Mouse (Mus musculus) kidney, postnatal 0 days (tissue): ENCODE results near the gene Fgfr2. TPM values are rescaled to one million over a fixed set of nuclear protein-coding genes. Genes with fewer than 3 reads are reported as not detected.

Experiments
- ATAC-seq: fragments of 200-750 bp; cut with Nextera tagmentation; replicated peaks from 2 replicates; pipeline ENCODE4 v1.8.0; 2017; ENCODE audit warnings: low read depth, moderate number of reproducible peaks, moderate TSS enrichment, moderate library complexity; ENCODE audit not compliant: low FRiP score
- DNase-seq: peaks from one replicate; pipeline ENCODE4 v3.0.0-alpha.2; 2016; ENCODE audit warnings: low spot score
- H3K27ac ChIP-seq: fragments of 300-500 bp; sonication (generic); 2 replicates; pipeline ENCODE4 v1.5.1; 2014; ENCODE audit warnings: mild to moderate bottlenecking
- H3K27me3 ChIP-seq: fragments of 300-500 bp; sonication (generic); 2 replicates; pipeline ENCODE4 v1.6.1; 2014; ENCODE audit warnings: low read length, mixed read lengths; ENCODE audit not compliant: insufficient read depth
- H3K36me3 ChIP-seq: fragments of 300-500 bp; sonication (generic); 2 replicates; pipeline ENCODE4 v1.6.1; 2014; ENCODE audit warnings: low read length, mixed read lengths; ENCODE audit not compliant: insufficient read depth
- H3K4me1 ChIP-seq: fragments of 300-500 bp; sonication (generic); replicated peaks from 2 replicates; pipeline ENCODE4 v1.6.1; 2014; ENCODE audit warnings: antibody characterized with exemption, low read length, mixed read lengths; ENCODE audit not compliant: insufficient read depth
- H3K4me2 ChIP-seq: fragments of 300-500 bp; sonication (generic); 2 replicates; pipeline ENCODE4 v1.6.1; 2014; ENCODE audit warnings: mild to moderate bottlenecking, low read length, moderate library complexity, mixed read lengths
- H3K4me3 ChIP-seq: fragments of 300-500 bp; sonication (generic); replicated peaks from 2 replicates; pipeline ENCODE4 v1.5.1; 2014; ENCODE audit warnings: low read depth, low read length
- H3K9ac ChIP-seq: fragments of 300-500 bp; sonication (generic); 2 replicates; pipeline ENCODE4 v1.6.1; 2014; ENCODE audit warnings: low read depth, low read length
- H3K9me3 ChIP-seq: fragments of 300-500 bp; sonication (generic); replicated peaks from 2 replicates; pipeline ENCODE4 v1.6.1; 2016; ENCODE audit warnings: low read length, inconsistent platforms, mixed read lengths
- CTCF ChIP-seq: IDR thresholded peaks from 2 replicates; pipeline ENCODE4 v1.5.1; 2016; ENCODE audit warnings: antibody characterized with exemption, low read depth, mild to moderate bottlenecking, moderate library complexity
- WGBS: fragments of 180-500 bp; shearing (Covaris S2); extraction: QIAGEN DNeasy Blood & Tissue Kit; methylation state at CpG from one replicate; pipeline ENCODE4 v1.1.7; 2014; 5-methylcytosine and 5-hydroxymethylcytosine counted together
- polyA plus RNA-seq: library from polyadenylated mRNA; unstranded; fragments of >200 nt; fragmentation: Nextera tagmentation; extraction: Ambion mirVana; gene quantifications from 2 replicates; pipeline ENCODE4 v1.2.1, GENCODE M21; 2015

Fgfr2 gene
- polyA plus RNA-seq, 1 experiment from 2014 or later = 79.8 TPM

- H3K36me3 ChIP-seq = no peaks in the 10 kb centered on the region
- ATAC-seq (peak; percentile 40; the same call in 1 of the 2 replicates), DNase-seq (peak; percentile 56)
- peak overlapping the region; percentile 25; the same call in 1 of the 2 replicates for H3K27ac ChIP-seq
- H3K4me2 ChIP-seq = no peak overlapping the region
- H3K27me3 ChIP-seq = no peaks in the 10 kb centered on the region
- TF ChIP-seq CTCF = peak; percentile 60
- no peak overlapping the region for H3K9ac ChIP-seq
- H3K9me3 ChIP-seq = no peaks in the 10 kb centered on the region
- WGBS = 46% methylated on average over 17 of the region's 17 CpGs
- H3K4me3 ChIP-seq = no peak overlapping the region
- peaks cover 8% of the 10 kb centered on the region; the same call in 1 of the 2 replicates for H3K4me1 ChIP-seq
Observed at GRCm38 (mm10) chr7:132673931-132674755, 449.0 kb downstream of the Fgfr2 start.

GRCm38 (mm10) chr7:132672481-132672959 lies 450.6 kb downstream of the Fgfr2 start:
- H3K27me3 ChIP-seq = no peaks in the 10 kb centered on the region
- H3K9ac ChIP-seq = no peak overlapping the region
- no peak overlapping the region for H3K4me3 ChIP-seq
- no peak for ATAC-seq
- H3K9me3 ChIP-seq = no peaks in the 10 kb centered on the region
- H3K4me1 ChIP-seq = peaks cover 8% of the 10 kb centered on the region; the same call in 1 of the 2 replicates
- no peaks in the 10 kb centered on the region for H3K36me3 ChIP-seq
- no peak overlapping the region for H3K27ac ChIP-seq
- 60% methylated on average over 7 of the region's 7 CpGs for WGBS
- no peak overlapping the region for H3K4me2 ChIP-seq
- no peak for DNase-seq
- no peak for TF ChIP-seq CTCF

GRCm38 (mm10) chr7:132670863-132671165 lies 452.3 kb downstream of the Fgfr2 start:
- Histone ChIP-seq H3K27me3 (no peaks in the 10 kb centered on the region), H3K36me3 (no peaks in the 10 kb centered on the region), H3K9ac (no peak overlapping the region), H3K4me2 (no peak overlapping the region), H3K4me3 (no peak overlapping the region), H3K9me3 (no peaks in the 10 kb centered on the region), H3K27ac (no peak overlapping the region), H3K4me1 (peaks cover 8% of the 10 kb centered on the region; the same call in 1 of the 2 replicates)
- WGBS = 86% methylated on average over 3 of the region's 3 CpGs
- DNase-seq = no peak
- no peak for TF ChIP-seq CTCF
- ATAC-seq = no peak

- no peak for ATAC-seq
- Histone ChIP-seq H3K9me3 (no peaks in the 10 kb centered on the region), H3K27me3 (no peaks in the 10 kb centered on the region), H3K9ac (no peak overlapping the region), H3K36me3 (no peaks in the 10 kb centered on the region), H3K4me2 (no peak overlapping the region), H3K4me1 (peaks cover 8% of the 10 kb centered on the region; the same call in 1 of the 2 replicates), H3K27ac (peak overlapping the region; percentile 64; the same call in 1 of the 2 replicates), H3K4me3 (no peak overlapping the region)
- DNase-seq = peak; percentile 36
- no peak for TF ChIP-seq CTCF
- 77% methylated on average over 20 of the region's 20 CpGs for WGBS
Observed at GRCm38 (mm10) chr7:132669999-132670862, 452.9 kb downstream of the Fgfr2 start.

GRCm38 (mm10) chr7:132668604-132669003 lies 454.5 kb downstream of the Fgfr2 start:
- no peaks in the 10 kb centered on the region for H3K9me3 ChIP-seq
- no peak for TF ChIP-seq CTCF
- H3K4me1 ChIP-seq = peaks cover 3% of the 10 kb centered on the region; the same call in 1 of the 2 replicates
- H3K27ac ChIP-seq = peak overlapping the region; percentile 13; the same call in 1 of the 2 replicates
- WGBS = 65% methylated on average over 2 of the region's 2 CpGs
- peak; percentile 36 for DNase-seq
- H3K4me2 ChIP-seq = no peak overlapping the region
- H3K36me3 ChIP-seq = no peaks in the 10 kb centered on the region
- H3K4me3 ChIP-seq = no peak overlapping the region
- no peak for ATAC-seq
- no peaks in the 10 kb centered on the region for H3K27me3 ChIP-seq
- no peak overlapping the region for H3K9ac ChIP-seq

- no peak overlapping the region for H3K9ac ChIP-seq
- TF ChIP-seq CTCF = no peak
- no peaks in the 10 kb centered on the region for H3K9me3 ChIP-seq
- no peak overlapping the region for H3K4me3 ChIP-seq
- no peak overlapping the region for H3K4me2 ChIP-seq
- no peak overlapping the region for H3K27ac ChIP-seq
- no peak for ATAC-seq
- no peaks in the 10 kb centered on the region for H3K4me1 ChIP-seq
- H3K27me3 ChIP-seq = no peaks in the 10 kb centered on the region
- DNase-seq = no peak
- H3K36me3 ChIP-seq = no peaks in the 10 kb centered on the region
- 83% methylated on average over 4 of the region's 4 CpGs for WGBS
Observed at GRCm38 (mm10) chr7:132666516-132666915, 456.6 kb downstream of the Fgfr2 start.
